Mouse (Mus musculus): ENCODE results near the gene Rsph1.
A peak's percentile ranks its signal among the peaks of the same experiment; 100 is the strongest.

Gene Rsph1

DNA sequence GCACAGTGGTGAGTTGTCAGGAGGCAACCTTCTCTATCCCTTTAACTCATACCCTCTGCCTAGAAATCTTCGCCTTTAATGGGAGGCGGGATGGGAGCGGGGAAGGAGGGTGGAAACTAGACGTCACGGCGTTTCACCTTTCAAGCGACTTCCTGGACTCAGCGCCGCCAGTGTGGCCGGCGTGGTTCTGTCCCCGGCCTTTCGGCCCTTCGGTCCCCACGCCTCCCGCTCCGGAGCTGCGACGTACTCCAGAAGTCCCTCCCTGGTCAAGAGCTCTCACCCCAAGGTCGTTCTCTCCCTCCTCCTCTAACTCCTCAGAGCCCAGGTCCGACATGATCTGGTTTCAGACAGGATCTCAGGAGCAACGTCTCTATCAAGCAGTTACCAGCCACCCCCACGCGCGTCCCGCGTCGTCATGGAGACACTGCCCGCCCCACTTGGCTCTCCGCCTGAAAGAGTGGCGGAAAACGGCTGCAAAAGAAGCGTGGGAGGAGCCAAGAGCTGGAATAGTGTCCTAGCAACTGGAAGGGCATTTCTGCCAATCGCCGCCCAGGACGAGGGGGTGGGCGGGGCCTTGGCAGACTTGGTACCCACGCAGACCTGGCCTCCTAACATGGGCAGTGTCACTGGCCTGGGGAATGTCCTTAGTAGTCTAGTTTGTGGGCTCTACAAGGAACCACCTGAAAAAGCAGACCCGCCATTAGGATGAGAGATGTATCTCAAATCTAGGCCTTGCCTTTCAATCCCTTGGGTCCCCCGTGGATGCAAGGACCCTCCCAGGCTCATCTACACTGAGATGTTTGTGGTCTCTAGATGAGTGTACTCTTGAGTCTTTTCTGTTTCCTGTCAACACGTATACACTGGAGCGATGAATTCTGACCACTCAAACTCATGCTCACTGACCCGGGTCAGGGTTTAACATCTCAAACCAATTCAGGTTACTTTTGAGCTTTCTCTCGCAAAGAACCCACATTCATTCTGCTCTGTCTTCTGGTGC lies at the start of gene Rsph1:
Gene Rsph1, minus strand, starts transcription at position 462 of the 997 bp plus-strand sequence.
- peak; percentile 97 for DNase-seq

- DNase-seq, result no peak
Measured at GRCm38 (mm10) chr17:31326220-31326852, 49.2 kb upstream of the Rsph1 start.

GRCm38 (mm10) chr17:31325451-31326219 lies 48.5 kb upstream of the Rsph1 start:
- DNase-seq, result peak; percentile 76

DNA sequence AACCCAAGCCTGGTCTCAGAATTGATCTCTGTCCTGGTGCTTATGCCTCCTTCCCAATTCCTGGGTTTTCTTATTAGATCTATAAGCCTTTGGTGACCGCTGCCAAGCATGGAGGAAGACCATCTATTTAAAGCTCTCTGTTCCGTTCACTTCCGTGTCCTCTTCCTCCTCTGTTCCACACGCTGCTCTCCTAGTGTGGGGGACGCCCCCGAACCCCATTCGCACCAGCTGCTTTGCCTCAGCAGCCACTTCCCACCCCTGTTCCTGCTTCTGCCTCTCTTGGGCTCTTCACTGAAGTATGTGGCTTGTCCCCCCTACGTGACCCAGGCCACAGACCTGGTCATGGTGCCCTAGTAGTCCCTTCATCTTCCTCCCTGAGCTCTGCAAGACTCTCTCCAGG lies 47.0 kb upstream of the Rsph1 start:
- DNase-seq, result no peak

DNA sequence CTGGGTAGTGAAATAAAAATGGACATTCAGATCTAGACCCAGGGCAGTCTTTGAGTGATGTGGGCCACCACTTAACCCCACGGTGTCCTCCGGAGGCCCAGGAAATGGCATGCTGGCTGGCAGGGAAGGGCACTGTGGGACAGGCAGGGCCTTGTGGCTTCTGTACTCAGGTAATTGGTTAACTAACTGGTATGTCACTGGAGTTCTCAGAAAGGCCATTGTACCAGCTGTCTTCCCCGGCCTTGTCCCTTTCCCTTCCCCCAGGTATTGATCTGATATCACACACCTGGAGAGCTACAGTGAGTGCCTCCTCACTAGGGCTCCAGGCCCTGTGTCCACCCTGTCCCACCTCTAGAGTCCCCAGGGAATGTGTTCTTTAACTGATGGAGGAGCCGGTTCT lies 46.2 kb upstream of the Rsph1 start:
- no peak for DNase-seq

DNA sequence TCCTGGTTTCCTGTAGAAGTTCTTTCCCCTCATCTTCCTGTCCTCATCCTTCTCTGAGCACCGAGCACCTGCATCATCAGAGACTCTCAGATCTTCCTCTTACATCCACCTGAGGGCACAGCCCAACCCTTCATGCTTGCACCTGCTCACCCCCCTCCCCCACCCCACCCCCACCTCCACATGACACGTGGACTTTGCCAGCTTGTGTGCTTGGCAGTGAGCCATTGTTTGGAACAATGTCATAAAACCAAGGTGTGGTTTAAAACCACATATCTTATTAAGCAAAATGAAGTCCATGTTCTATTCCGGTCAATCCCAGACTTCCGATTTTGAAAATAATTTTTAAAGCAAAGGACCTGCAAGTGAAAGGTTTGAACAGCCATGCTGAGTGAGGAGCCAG lies 45.3 kb upstream of the Rsph1 start:
- no peak for DNase-seq

GRCm38 (mm10) chr17:31321425-31321824 lies 44.2 kb upstream of the Rsph1 start:
- no peak for DNase-seq

GRCm38 (mm10) chr17:31318906-31319767 lies 42.0 kb upstream of the Rsph1 start:
- DNase-seq, result no peak

DNA sequence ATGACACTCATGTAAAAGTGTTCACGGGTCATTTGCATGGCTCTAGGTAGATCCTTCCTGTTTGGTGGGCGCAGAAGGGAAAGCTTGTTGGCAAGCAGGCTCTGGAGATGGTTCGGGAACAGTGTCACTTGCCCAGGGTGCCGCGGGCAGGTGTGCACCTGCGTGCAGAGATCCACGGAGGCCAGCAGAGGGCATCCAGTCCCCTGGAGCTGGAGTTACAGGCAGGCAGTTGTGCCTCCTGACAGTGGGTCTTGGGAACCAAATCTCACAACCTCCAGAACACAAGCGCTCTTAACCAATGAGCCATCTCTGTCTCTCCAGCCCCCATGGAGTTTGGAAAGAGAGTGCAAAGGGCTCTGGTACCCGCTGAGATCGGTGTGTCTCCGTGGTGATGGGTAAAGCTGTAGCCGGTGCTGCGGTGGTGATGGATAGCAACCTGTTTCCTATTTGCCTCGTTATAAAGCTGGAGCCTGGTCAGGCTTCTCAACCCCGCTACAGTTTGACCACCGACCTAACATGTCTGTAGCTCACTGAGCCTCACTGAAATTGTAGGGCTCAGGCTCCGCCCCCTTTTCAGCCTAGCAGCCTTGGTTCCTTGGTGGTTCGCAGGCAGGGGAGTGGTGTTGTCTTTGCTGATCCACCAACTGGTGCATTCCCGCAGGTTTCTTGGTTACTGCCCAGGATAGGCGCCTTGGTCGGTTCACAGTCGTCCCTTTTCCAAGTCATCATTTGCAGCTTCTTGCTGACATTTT lies 40.5 kb upstream of the Rsph1 start:
- DNase-seq, result no peak

DNA sequence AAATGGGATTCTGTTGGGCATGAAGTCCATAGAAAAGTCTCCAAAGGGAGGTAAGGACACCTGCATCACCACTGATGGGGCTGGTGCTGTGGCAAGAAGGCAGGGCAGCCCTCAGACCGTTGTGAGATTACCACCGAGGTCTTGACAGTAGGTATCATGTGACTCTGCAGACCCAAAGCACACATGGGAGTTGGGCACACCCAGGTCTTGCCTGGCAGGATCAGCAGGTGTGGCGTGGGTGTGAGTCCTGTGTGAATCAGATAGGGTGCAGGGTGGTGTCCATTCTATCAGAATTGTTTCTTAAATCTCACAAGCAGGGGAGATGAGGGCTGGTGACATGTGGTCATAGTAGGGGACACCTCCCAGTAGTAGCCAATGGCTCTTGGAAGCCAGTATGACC lies 39.8 kb upstream of the Rsph1 start:
- no peak for DNase-seq

- DNase-seq, result no peak
Measured at GRCm38 (mm10) chr17:31315993-31316392, 38.8 kb upstream of the Rsph1 start.

- peak; percentile 74 for DNase-seq
Measured at GRCm38 (mm10) chr17:31315046-31315792, 38.0 kb upstream of the Rsph1 start.

- DNase-seq, result no peak
Measured at GRCm38 (mm10) chr17:31312648-31313047, 35.5 kb upstream of the Rsph1 start.

DNA sequence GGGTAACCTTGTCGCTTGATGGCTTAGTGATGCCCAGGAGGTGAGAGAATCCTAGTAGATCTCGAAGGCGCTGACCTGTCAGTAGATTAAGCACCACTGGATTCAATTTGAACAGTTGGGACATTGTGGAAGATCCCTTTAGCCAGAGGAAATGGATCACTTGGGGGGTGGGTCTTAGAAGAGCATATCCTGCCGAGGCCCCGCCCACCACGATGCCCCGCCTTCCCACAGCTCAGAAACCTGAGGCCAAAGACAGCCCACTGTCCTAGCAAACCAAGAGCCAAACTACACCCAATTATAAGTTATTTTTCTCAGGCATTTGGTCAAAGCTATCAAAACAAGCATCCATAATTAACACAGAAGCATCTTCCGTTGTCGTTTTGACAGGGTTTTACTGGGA lies 33.9 kb upstream of the Rsph1 start:
- no peak for DNase-seq

DNA sequence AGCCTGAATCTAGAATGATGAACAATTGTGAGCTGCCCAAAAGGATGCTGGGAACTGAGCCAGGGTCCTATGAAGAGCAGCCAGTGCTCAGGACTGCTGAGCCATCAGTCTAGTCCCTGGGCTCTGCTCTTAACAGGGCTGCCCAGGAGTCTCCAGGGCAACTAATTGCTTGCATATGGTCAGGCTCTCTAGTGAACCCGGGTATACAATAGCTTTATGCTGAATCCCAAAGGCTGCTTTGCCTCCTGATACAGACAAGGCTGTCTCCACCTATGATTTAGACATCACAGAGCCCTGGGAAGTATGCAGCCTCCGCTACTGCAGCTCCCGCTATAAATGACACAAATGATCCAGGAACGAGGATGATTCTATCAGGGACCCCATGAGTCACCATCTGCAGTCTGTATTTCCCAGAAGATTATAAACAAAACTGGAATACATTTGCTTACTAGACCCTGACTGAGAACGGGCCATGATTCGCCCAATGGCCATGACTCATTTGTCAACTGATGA lies 32.2 kb upstream of the Rsph1 start:
- DNase-seq, result no peak

GRCm38 (mm10) chr17:31308291-31308816 lies 31.2 kb upstream of the Rsph1 start:
- DNase-seq, result no peak

GRCm38 (mm10) chr17:31307756-31308155 lies 30.6 kb upstream of the Rsph1 start:
- DNase-seq, result no peak

- DNase-seq, result no peak
Measured at GRCm38 (mm10) chr17:31305776-31306120, 28.6 kb upstream of the Rsph1 start.

DNA sequence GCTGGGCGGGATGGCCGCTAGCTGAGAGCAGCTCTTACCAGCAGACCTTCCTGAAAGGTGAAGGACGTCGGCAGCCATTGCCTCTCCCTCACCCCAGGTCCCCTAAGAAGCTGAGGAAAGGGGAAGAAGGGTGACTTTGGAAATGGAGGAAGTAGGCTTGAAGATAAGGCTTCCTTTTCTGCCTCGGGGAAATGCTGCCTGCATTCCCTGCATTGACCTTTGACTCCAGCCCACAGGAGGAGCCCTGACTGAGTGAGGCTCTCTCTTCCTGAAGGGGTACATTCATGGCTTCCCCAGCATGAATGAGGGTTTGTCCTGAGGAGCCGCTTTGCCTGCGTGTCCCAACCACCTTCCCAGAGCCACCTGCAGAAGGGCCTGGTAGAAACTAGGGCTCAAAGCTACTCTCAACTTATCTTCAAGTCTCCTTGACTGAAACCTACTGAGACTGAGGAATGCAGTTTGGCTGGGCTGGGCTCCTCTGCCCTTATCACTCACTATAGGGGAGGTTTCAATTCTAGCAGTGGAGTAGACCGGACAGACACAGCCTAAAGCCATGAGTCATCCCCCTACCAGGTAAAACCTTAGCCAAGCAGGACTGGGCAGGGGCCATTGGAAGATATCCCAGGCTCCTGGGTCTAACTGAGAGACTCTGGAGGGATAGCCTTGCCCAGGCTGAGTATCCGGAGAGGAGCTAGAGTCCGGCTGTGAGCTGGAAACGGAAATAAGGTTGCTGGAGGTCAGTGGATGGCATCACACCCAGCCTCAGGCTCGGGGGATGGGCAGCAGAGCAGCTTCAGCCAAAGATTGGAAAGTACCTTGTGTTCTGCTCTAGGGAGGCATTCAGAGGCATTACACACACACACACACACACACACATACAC lies 28.0 kb upstream of the Rsph1 start:
- DNase-seq, result no peak

All from retina, postnatal 1 day (tissue).